Mouse (Mus musculus): Measurements from ENCODE around the gene Crisp2. TPM values are rescaled to one million over a fixed set of nuclear protein-coding genes. Genes with fewer than 3 reads are reported as not detected.

Crisp2 gene
- total RNA-seq, 1 experiment from 2014 or later, result not detected

Other genes starting within 250 kb of the Crisp2 start
- not detected in 2 replicates for gene Esp6, start 245.5 kb downstream of the Crisp2 start, total RNA-seq (2021)
- not detected in 2 replicates for gene Esp4, start 208.4 kb downstream of the Crisp2 start, total RNA-seq (2021)
- not detected in 2 replicates for gene Esp3, start 174.9 kb downstream of the Crisp2 start, total RNA-seq (2021)
- gene Esp1, start 79.9 kb downstream of the Crisp2 start, total RNA-seq (2021), result not detected in 2 replicates
- not detected in 2 replicates for gene Rhag, start 4.1 kb upstream of the Crisp2 start, total RNA-seq (2021)
- gene 9130008F23Rik, start 73.6 kb upstream of the Crisp2 start, total RNA-seq (2021), result 0.79 and 1.3 TPM in 2 replicates
- not detected in 2 replicates for gene Glyatl3, start 107.3 kb upstream of the Crisp2 start, total RNA-seq (2021)
- gene Mut, start 127.7 kb upstream of the Crisp2 start, total RNA-seq (2021), result 151 and 213 TPM in 2 replicates
- 9.1 and 10.1 TPM in 2 replicates for gene Cenpq, start 128.0 kb upstream of the Crisp2 start, total RNA-seq (2021)